Mouse (Mus musculus) liver, embryonic 14.5 days (tissue): ENCODE data around the gene Trim14. TPM values are rescaled to one million over a fixed set of nuclear protein-coding genes. Genes with fewer than 3 reads are reported as not detected.
A peak's percentile ranks its signal among the peaks of the same experiment; 100 is the strongest.

Experiments
- ATAC-seq: fragments of 200-750 bp; cut with Nextera tagmentation; 2 replicates; pipeline ENCODE4 v1.8.0; 2017; ENCODE audit warnings: moderate number of reproducible peaks, mild to moderate bottlenecking, moderate library complexity; ENCODE audit not compliant: insufficient read depth
- DNase-seq, 3 experiments: peaks; one replicate each; pipeline ENCODE4 v3.0.0-alpha.2; 2012 to 2013; ENCODE audit warnings: low read depth in 3 of 3, low spot score in 3 of 3
- H3K27ac ChIP-seq: fragments of 300-500 bp; sonication (generic); 2 replicates; pipeline ENCODE4 v1.5.1; 2014; ENCODE audit warnings: moderate library complexity, mild to moderate bottlenecking, control low read depth, inconsistent platforms
- H3K27me3 ChIP-seq: fragments of 300-500 bp; sonication (generic); 2 replicates; pipeline ENCODE4 v1.6.1; 2014; ENCODE audit warnings: mild to moderate bottlenecking, low read length, moderate library complexity; ENCODE audit not compliant: control insufficient read depth, insufficient read depth
- H3K36me3 ChIP-seq: fragments of 300-500 bp; sonication (generic); replicated peaks from 2 replicates; pipeline ENCODE4 v1.6.1; 2014; ENCODE audit warnings: low read depth; ENCODE audit not compliant: control insufficient read depth, insufficient read depth
- H3K4me1 ChIP-seq, 2 experiments: fragments of 200-500 bp in 1 of 2; fragments of 300-500 bp in 1 of 2; sonication (generic) in 1 of 2; replicated peaks; 2 replicates each; pipeline ENCODE4 v1.6.1; 2012 to 2014; ENCODE audit warnings: antibody characterized with exemption in 1 of 2, inconsistent platforms in 1 of 2, low read length in 1 of 2; ENCODE audit not compliant: control insufficient read depth in 2 of 2, insufficient read depth in 2 of 2
- H3K4me2 ChIP-seq: fragments of 300-500 bp; sonication (generic); 2 replicates; pipeline ENCODE4 v1.6.1; 2014; ENCODE audit warnings: low read depth, mild to moderate bottlenecking, control low read depth, moderate library complexity
- H3K4me3 ChIP-seq, 2 experiments: fragments of 200-500 bp in 1 of 2; fragments of 300-500 bp in 1 of 2; sonication (generic) in 1 of 2; 2 replicates each; pipeline ENCODE4 v1.5.1; 2012 to 2014; ENCODE audit warnings: low read depth in 2 of 2, low read length in 2 of 2, mild to moderate bottlenecking in 2 of 2, control low read depth in 1 of 2, inconsistent platforms in 1 of 2, moderate library complexity in 1 of 2; ENCODE audit not compliant: insufficient read depth in 1 of 2
- H3K9ac ChIP-seq: fragments of 300-500 bp; sonication (generic); replicated peaks from 2 replicates; pipeline ENCODE4 v1.6.1; 2014; ENCODE audit warnings: mild to moderate bottlenecking, control low read depth, moderate library complexity
- H3K9me3 ChIP-seq: fragments of 300-500 bp; sonication (generic); 2 replicates; pipeline ENCODE4 v1.6.1; 2016; ENCODE audit warnings: low read length, mixed read lengths; ENCODE audit not compliant: control insufficient read depth
- CTCF ChIP-seq: IDR thresholded peaks from 2 replicates; pipeline ENCODE4 v1.5.1; 2016; ENCODE audit warnings: antibody characterized with exemption, low read depth, control low read depth
- EP300 ChIP-seq: IDR thresholded peaks from 2 replicates; pipeline ENCODE4 v1.6.1; 2016; ENCODE audit warnings: antibody characterized with exemption, low read depth
- WGBS: fragments of 180-500 bp; shearing (Covaris S2); extraction: QIAGEN DNeasy Blood & Tissue Kit; methylation state at CpG from one replicate; pipeline ENCODE4 v1.1.7; 2014; ENCODE audit not compliant: insufficient replicate concordance; 5-methylcytosine and 5-hydroxymethylcytosine counted together
- polyA plus RNA-seq, 2 experiments: library from polyadenylated mRNA; depleted of rRNA in 1 of 2; stranded (reverse) in 1 of 2; unstranded in 1 of 2; fragments of >200 nt; fragmentation: Nextera tagmentation in 1 of 2; extraction: Ambion mirVana in 1 of 2; gene quantifications; 2 replicates each; pipeline versions ENCODE4 v1.2.1 to v1.2.3; 2012 to 2014

Trim14 gene
- polyA plus RNA-seq, 2 experiments: 4.1 to 7.5 TPM

DNA sequence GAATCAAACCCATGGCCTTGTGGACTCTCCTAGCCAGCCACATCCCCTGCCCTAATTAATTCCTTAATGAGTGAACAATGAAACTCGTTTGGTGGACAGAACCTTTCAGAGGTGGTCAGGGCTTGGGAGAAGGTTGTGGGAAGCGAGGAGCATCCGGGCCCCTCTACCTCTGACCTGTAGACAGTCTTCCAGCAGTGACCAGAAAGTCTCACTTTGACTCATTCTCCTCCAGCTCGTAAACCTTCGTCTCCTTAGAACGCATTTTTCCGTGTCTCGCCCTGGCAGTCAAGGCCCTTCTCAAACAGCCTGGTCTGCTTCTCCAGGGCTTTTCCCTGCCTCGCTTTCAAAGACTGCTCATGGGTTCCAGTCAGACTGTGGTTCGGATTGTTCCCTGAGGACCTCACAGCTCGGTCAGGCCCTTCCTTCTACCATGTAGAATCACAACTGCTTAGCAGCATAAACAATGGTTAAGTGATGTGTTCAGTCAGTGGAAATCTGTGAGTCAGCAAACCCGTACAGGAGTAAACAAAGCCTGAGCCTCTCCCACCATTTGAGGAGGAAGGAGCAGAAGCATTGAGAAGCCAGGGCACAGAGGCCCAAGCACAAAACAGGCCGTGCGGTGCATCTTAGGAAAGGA lies 24.2 kb upstream of the Trim14 start:
- no peak for TF ChIP-seq CTCF
- no peak for TF ChIP-seq EP300
- Histone ChIP-seq H3K4me2 (no peak overlapping the region), H3K27me3 (no peaks in the 10 kb centered on the region), H3K4me3 (no peak overlapping the region), H3K4me1 (peaks cover 3 to 30% of the 10 kb centered on the region in 2 experiments; a peak in 2 of 4 replicates), H3K27ac (no peak overlapping the region), H3K36me3 (no peaks in the 10 kb centered on the region), H3K9ac (no peak overlapping the region), H3K9me3 (no peaks in the 10 kb centered on the region)
- ATAC-seq: no peak
- DNase-seq: no peak
- WGBS: 71% methylated on average over 14 of the region's 14 CpGs

DNA sequence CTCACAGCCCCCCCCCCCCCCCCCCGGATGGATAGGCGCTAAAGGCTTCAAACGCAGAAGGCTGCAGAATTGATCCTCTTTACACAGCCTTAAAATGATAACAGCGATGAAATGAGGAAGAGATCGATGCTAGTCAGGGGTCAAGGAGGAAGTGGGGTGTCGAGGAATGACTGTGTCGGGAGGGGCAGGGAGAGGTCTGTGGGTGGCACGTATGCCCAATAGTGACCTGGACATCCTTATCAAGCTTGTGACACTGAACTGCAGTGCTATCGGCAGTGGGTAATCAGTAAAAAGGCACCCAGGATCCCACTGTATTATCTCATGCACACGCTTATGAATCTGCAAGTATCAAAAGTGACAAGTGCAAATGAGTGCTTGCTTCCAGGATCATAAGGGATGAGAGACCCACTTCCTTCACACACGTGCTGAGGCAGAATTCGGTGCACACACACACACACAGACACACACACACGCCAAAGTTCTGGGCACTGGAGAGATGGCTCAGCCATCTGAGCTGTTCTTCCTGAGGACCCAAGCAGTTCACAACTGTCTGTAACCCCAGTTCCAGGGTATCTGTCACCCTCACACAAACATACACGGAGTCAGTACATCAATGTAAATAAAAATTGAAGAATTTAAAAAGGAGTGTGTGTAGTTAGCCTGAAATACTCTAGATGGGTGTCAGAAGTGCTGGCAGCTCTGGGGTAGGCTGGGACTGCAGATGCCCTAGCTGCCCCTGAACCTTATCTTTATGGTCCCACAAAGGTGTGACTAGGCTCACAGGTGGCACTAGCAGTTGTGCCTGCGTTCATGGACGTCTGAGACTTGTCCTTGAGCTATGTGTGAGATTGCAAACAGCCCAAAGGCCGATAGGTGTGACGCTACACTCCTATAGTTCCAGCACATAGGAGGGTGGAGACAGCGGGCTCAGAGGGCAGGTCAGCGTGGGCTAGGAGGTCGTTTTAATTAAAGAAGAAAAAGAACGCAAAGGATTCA lies 23.0 kb upstream of the Trim14 start:
- Histone ChIP-seq H3K9me3 (no peaks in the 10 kb centered on the region), H3K27ac (no peak overlapping the region), H3K4me3 (no peak overlapping the region), H3K9ac (no peak overlapping the region), H3K27me3 (no peaks in the 10 kb centered on the region), H3K4me1 (peaks cover 3 to 24% of the 10 kb centered on the region in 2 experiments; a peak in 2 of 4 replicates), H3K4me2 (no peak overlapping the region; the same call in 1 of the 2 replicates), H3K36me3 (no peaks in the 10 kb centered on the region)
- DNase-seq (no peak), ATAC-seq (no peak)
- TF ChIP-seq EP300: 0 out of 2 replicates have a peak, but pooled peaks have one; percentile 25
- TF ChIP-seq CTCF: no peak
- WGBS: 30% methylated on average over 22 of the region's 22 CpGs

DNA sequence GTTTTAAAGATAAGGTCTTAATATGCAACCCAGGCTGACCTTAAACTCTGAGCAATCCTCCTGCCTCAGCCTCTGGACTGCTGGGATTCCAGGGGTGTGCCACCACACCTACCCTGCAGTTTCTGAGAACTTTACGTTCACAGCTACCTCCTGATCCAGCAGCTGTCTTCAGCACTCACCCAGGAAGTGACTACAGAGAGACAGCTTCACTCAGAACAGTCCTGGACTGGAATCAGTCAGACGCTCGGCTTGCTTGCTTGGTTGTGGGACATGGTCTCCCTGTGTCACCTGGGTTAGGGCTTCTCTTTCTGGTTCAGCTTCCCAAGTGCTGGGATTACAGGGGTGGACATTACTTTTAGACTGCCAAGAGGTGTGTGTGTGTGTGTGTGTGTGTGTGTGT lies 21.0 kb upstream of the Trim14 start:
- Histone ChIP-seq H3K9me3 (no peaks in the 10 kb centered on the region), H3K4me1 (peaks cover 3 to 19% of the 10 kb centered on the region in 2 experiments; a peak in 2 of 4 replicates), H3K27ac (no peak overlapping the region), H3K27me3 (no peaks in the 10 kb centered on the region), H3K9ac (no peak overlapping the region), H3K4me3 (no peak overlapping the region), H3K36me3 (no peaks in the 10 kb centered on the region), H3K4me2 (no peak overlapping the region)
- TF ChIP-seq EP300 (no peak), CTCF (no peak)
- WGBS: 63% methylated on average over 3 of the region's 3 CpGs
- DNase-seq (no peak), ATAC-seq (no peak)

GRCm38 (mm10) chr4:46555762-46556161 lies 19.8 kb upstream of the Trim14 start:
- Histone ChIP-seq H3K27ac (no peak overlapping the region), H3K27me3 (no peaks in the 10 kb centered on the region), H3K4me3 (no peak overlapping the region), H3K9ac (no peak overlapping the region), H3K36me3 (no peaks in the 10 kb centered on the region), H3K9me3 (no peaks in the 10 kb centered on the region), H3K4me2 (no peak overlapping the region), H3K4me1 (peaks cover 3 to 19% of the 10 kb centered on the region in 2 experiments; a peak in 2 of 4 replicates)
- no peak for DNase-seq
- TF ChIP-seq CTCF (no peak), EP300 (no peak)
- 58% methylated on average over 9 of the region's 9 CpGs for WGBS
- no peak for ATAC-seq
